Mouse (Mus musculus) mouse embryonic stem cell (cell line): ENCODE measurements around the gene Gbf1.

Experiments used
- in situ Hi-C, 2 experiments: fragments of 300-500 bp; cut with MboI; formaldehyde crosslinking; loops; 1 replicate in 1 of 2; 3 replicates in 1 of 2; pipeline ENCODE4 v1.14.3; 2019 to 2020; ENCODE audit warnings: low sequenced_read_pairs in 2 of 2, low pct_unique_long_range_greater_than_20kb in 1 of 2, mixed read lengths in 1 of 2; ENCODE audit not compliant: unreplicated experiment in 1 of 2

The Gbf1 gene

GRCm38 (mm10) chr19:46331326-46331725 lies 179.0 kb downstream of the Gbf1 start:
- in situ Hi-C loops, result no loop called here

DNA sequence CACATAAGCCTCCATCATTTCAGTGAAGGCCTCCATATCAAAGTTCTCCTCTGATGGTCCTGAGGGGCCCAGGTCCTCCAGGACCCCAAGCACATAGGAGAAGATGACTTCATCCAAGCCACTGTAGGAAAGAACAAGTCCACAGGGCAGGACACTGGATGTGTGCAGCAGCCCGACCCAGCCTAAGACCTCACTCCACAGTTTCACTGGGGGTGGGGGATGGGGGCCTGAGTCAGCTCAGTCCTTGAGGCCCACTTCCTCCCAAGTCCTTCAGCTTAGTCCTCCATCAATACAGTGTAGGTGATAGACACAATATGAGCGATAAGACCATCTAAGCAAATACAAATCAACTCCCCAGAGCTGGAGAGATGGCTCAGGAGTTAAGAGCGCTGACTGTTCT lies 179.6 kb downstream of the Gbf1 start:
- in situ Hi-C loops, result no loop called here

- in situ Hi-C loops, result no loop called here
Observed at GRCm38 (mm10) chr19:46332721-46333339, 180.5 kb downstream of the Gbf1 start.

GRCm38 (mm10) chr19:46333906-46334305 lies 181.6 kb downstream of the Gbf1 start:
- in situ Hi-C loops, result no loop called here
